Mouse (Mus musculus): ENCODE measurements around the gene Prl7a1.

Prl7a1 gene

DNA sequence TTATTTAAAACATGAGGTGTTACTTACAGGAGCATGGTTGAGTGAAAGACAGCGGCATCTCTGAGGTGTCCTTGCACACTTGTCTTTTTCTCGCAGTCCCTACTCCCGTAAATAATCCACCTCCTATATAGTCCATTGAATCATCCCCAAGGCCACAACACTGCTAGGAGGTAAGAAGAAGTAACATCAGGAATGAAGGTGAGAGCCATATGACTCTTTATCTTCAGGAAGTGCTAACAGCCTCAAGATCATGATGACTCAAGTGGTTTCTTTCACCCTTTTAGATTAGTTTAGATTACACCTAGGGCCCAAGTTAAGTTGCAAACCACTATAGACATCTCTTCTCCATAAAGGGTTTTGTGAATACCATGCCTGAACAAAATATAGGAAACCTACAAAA, at the start of gene Prl7a1:
TSS of gene Prl7a1 (minus strand) at position 101 of the 400 bp plus-strand sequence.
- no peak for DNase-seq

DNA sequence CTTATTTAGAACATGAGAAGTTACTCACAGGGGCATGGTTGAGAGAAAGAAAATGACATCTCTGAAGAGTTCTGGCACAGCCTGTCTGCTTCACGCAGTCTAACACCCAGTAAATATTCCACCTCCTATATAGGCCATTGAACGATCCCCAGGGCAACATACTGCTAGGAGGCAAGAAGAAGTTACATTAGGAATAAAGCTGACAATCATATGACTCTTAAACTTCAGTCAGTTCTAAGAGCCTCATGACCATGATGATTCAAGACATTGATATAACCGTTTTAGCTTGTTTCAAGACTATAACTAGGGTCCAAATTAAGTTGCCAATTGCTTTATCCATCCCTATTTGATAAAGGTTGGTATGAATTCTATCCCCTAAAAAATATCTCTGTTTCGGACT, 25.6 kb upstream of the Prl7a1 start, which contains the start of gene Prl7a2:
TSS of gene Prl7a2 (minus strand) at position 101 of the 400 bp plus-strand sequence.
- no peak for DNase-seq

DNA sequence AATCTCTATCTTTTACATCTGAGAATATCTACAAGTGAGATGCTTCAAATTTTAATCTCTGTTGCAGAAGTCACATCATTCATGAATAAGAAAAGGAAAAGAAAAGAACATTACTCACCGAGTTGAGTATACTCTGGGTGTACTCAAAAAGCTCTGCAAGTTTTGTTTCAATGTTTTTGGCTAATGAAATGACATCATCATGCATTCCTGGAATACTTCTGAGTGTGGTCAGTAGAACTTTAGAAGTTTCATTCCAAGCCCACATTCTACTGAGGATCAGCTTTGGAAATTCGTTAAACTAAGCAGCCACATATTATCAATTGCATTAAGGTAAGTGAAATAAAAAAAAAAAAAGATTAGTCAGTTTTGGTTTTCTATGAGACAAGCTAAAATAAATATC, 18.5 kb upstream of the Prl7a1 start:
- DNase-seq: no peak

DNA sequence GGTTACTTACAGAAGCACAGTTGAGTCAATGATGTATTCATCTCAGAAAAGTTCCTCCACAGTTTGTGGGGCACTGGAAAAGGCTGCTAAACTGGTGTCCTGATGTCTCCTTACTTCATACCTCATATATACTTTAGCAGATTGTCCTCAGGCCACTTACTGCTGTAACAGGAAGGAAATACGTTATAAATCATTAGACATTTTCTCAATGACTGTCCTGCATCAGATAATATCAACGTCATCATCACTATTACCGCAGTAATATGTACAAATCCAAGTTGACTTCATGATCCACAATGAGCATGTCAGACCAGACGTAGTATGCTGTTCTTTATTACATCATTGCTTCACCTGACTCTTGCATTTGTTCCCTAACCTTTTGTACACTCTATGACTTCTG, 31.8 kb downstream of the Prl7a1 start, which contains the start of gene Prl7b1:
TSS of gene Prl7b1 (minus strand) at position 101 of the 400 bp plus-strand sequence.
- no peak for DNase-seq

All from heart, adult 11 months (tissue).